Mouse (Mus musculus) hindbrain, embryonic 16.5 days (tissue): ENCODE data around the gene Atp13a2. TPM values are rescaled to one million over a fixed set of nuclear protein-coding genes. Genes with fewer than 3 reads are reported as not detected.

Experiments
- ATAC-seq: fragments of 200-750 bp; cut with Nextera tagmentation; 2 replicates; pipeline ENCODE4 v1.8.0; 2017; ENCODE audit warnings: moderate TSS enrichment, moderate library complexity
- H3K27ac ChIP-seq: fragments of 300-500 bp; sonication (generic); 2 replicates; pipeline ENCODE4 v1.5.1; 2014; ENCODE audit warnings: low read depth, mild to moderate bottlenecking, control low read depth, low read length, moderate library complexity
- H3K27me3 ChIP-seq: fragments of 300-500 bp; sonication (generic); replicated peaks from 2 replicates; pipeline ENCODE4 v1.6.1; 2014; ENCODE audit warnings: low read length; ENCODE audit not compliant: control insufficient read depth, insufficient read depth
- H3K36me3 ChIP-seq: fragments of 300-500 bp; sonication (generic); 2 replicates; pipeline ENCODE4 v1.6.1; 2014; ENCODE audit warnings: mild to moderate bottlenecking, low read length, moderate library complexity, mixed read lengths; ENCODE audit not compliant: control insufficient read depth, insufficient read depth
- H3K4me1 ChIP-seq: fragments of 300-500 bp; sonication (generic); 2 replicates; pipeline ENCODE4 v1.6.1; 2014; ENCODE audit warnings: low read depth, low read length; ENCODE audit not compliant: control insufficient read depth, insufficient read depth
- H3K4me2 ChIP-seq: fragments of 300-500 bp; sonication (generic); 2 replicates; pipeline ENCODE4 v1.6.1; 2014; ENCODE audit warnings: mild to moderate bottlenecking, low read length, control low read depth, moderate library complexity
- H3K4me3 ChIP-seq: fragments of 300-500 bp; sonication (generic); 2 replicates; pipeline ENCODE4 v1.5.1; 2014; ENCODE audit warnings: mild to moderate bottlenecking, low read length, control low read depth, moderate library complexity
- H3K9ac ChIP-seq: fragments of 300-500 bp; sonication (generic); 2 replicates; pipeline ENCODE4 v1.6.1; 2014; ENCODE audit warnings: low read depth, mild to moderate bottlenecking, control low read depth, low read length, moderate library complexity
- H3K9me3 ChIP-seq: fragments of 300-500 bp; sonication (generic); 2 replicates; pipeline ENCODE4 v1.6.1; 2014; ENCODE audit warnings: mild to moderate bottlenecking, low read length, moderate library complexity; ENCODE audit not compliant: control insufficient read depth
- WGBS: fragments of 180-500 bp; shearing (Covaris S2); extraction: QIAGEN DNeasy Blood & Tissue Kit; methylation state at CpG from one replicate; pipeline ENCODE4 v1.1.7; 2014; 5-methylcytosine and 5-hydroxymethylcytosine counted together
- polyA plus RNA-seq: library from polyadenylated mRNA; unstranded; fragments of >200 nt; fragmentation: Nextera tagmentation; extraction: Ambion mirVana; gene quantifications from 2 replicates; pipeline ENCODE4 v1.2.1, GENCODE M21; 2015

Gene Atp13a2
- polyA plus RNA-seq, 1 experiment from 2014 or later: 185 TPM

DNA sequence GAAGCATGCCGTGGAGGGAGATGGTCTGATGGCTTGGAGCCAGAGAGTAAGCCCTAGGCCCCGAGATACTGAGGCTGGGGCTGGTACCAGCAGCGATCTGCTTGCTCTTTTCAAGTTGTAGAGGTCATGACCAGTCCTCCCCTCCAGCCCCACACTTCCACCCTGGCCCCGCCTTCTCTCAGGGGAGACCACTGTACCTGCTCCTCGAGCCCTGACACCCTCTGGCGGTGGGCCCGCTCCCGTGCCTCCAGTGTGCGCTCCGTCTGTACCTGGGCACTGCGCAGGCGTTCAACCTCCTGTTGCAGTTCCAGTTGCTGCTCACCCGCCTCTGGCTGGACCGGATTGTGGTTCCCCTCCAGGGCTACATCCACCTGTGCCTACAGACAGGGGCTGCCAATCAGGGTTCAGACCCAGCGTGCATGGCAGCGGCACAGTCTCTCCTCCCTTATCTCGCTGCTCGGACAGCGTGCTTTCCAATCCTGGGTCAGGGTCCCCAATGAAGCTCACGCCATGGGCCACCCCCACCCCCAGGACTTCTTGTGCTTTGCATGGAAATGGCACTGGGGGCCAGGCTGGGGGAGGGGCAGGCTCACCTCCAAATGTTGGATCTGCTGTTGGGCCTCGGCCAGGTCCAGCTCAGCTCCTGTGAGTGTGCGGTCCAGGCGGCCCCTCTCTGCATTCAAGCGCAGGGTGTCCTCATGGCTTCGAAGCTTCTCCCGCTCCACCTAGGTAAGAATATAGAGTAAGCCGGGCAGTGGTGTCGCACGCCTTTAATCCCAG is 31.2 kb downstream of the Atp13a2 start:
- Histone ChIP-seq H3K36me3 (peaks cover 14% of the 10 kb centered on the region), H3K4me1 (peaks cover 24% of the 10 kb centered on the region), H3K27me3 (no peaks in the 10 kb centered on the region), H3K4me2 (no peak overlapping the region), H3K9me3 (no peaks in the 10 kb centered on the region), H3K27ac (no peak overlapping the region), H3K4me3 (no peak overlapping the region), H3K9ac (no peak overlapping the region)
- WGBS: 82% methylated on average over 29 of the region's 29 CpGs
- ATAC-seq: no peak

DNA sequence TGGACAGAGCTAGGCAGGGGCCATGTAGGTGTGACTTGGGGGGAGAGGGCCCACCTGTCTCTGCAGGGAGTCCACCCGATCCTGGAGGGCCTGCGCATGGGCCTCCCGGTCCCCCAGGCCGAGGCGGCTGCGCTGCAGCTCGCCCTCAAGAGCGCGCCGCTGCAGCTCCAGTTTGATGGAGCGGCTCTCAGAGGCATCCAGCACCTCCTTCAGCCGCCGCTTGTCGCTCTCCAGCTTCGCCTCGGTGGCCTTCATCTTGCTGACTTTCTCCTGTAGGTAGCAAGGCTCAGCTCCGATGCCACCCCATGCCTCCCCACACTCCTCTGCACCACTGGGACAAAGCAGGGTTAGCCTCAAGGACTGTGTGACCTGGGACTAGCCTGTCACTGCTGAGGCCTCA is 33.5 kb downstream of the Atp13a2 start:
- Histone ChIP-seq H3K9ac (no peak overlapping the region), H3K4me2 (no peak overlapping the region), H3K4me3 (no peak overlapping the region), H3K4me1 (peaks cover 24% of the 10 kb centered on the region), H3K9me3 (no peaks in the 10 kb centered on the region), H3K27ac (peak overlapping the region; percentile 73), H3K27me3 (no peaks in the 10 kb centered on the region), H3K36me3 (peaks cover 8% of the 10 kb centered on the region)
- no peak for ATAC-seq
- WGBS: 81% methylated on average over 17 of the region's 17 CpGs

DNA sequence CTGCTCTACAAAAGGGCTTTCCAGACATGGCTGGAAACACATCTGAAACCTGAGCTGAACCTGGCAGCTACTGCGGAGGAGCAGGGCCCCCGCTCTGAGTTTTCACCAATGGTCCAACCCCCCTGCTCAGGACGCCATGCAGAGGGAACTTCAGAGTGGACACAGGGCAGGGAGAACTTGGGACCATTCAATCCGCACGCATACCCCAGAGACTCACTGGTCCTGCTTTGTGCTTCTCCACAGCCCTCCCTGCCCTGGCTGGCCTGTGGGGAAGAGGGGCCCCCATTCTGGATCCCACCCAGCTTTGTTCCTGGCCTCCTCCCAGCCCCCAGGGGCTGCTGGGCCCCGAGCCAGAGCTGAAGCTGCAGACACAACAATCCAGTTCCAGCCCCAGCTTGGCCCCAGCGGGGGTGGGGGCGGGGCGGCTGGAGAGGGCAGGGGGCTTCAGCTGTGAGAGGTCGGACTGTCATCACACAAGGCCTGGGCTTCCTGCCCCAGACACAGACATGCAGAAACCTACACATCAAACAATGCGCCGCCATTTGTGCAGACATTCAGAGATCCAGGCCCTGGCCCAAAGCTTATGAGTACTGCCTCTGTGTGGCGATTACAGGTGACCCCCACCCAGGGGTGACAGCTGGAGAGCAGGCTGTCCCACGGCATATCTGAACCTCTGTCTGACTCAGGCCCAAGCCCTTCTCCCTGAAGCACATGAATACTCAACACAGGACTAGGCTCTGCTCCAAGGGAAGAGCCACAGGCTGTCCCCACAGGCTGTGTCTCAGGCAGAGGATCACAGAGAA is 34.3 kb downstream of the Atp13a2 start:
- Histone ChIP-seq H3K4me2 (no peak overlapping the region), H3K4me3 (no peak overlapping the region), H3K36me3 (peaks cover 3% of the 10 kb centered on the region; the same call in 1 of the 2 replicates), H3K4me1 (peaks cover 24% of the 10 kb centered on the region), H3K9me3 (no peaks in the 10 kb centered on the region), H3K27ac (peak overlapping the region; percentile 73), H3K27me3 (no peaks in the 10 kb centered on the region), H3K9ac (peak overlapping the region; percentile 39)
- ATAC-seq: peak; percentile 75
- 18% methylated on average over 14 of the region's 14 CpGs for WGBS

DNA sequence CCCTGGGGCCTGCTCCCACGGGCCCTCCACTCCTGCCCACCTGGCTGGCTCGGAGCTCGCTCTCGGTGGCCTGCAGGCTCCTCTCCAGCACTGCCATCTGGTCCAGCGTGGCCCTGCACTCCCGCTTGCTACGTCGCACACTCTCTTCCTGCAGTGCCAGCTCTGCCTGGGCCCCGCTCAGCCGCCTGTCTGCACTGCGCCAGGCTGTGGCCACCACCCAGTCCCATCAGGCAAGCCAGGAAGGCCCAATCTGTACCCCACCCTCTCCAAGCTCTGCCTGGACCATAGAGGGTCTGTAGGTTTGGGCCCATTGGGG is 34.9 kb downstream of the Atp13a2 start:
- H3K27ac ChIP-seq: peak overlapping the region; percentile 73
- peaks cover 24% of the 10 kb centered on the region for H3K4me1 ChIP-seq
- H3K4me3 ChIP-seq: no peak overlapping the region
- peak overlapping the region; percentile 39 for H3K9ac ChIP-seq
- H3K36me3 ChIP-seq: no peaks in the 10 kb centered on the region
- H3K4me2 ChIP-seq: no peak overlapping the region
- ATAC-seq: peak; percentile 20; the same call in 1 of the 2 replicates
- H3K9me3 ChIP-seq: no peaks in the 10 kb centered on the region
- H3K27me3 ChIP-seq: no peaks in the 10 kb centered on the region
- 24% methylated on average over 10 of the region's 11 CpGs for WGBS

DNA sequence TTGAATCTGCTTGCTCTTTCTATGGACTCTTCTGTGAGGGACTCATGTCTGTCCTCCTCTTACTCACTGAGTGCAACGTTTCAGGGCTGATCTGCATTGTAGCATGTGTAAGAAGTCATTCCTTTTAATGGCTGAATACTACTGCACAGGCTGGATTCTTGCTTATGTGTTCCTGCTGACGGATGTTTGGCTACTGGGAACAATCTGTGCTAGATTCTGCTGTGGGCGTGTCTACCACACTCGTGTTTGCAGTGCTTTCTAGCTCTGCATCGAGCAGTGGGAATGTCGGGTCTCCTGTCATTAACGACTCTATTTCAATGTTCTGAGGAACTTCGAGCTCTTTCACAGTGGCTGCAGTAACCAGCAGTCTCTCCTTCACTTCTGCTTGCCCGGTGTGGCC is 37.4 kb downstream of the Atp13a2 start:
- no peak overlapping the region for H3K9ac ChIP-seq
- 72% methylated on average over 9 of the region's 9 CpGs for WGBS
- peaks cover 2% of the 10 kb centered on the region; the same call in 1 of the 2 replicates for H3K36me3 ChIP-seq
- no peak for ATAC-seq
- peaks cover 24% of the 10 kb centered on the region for H3K4me1 ChIP-seq
- no peaks in the 10 kb centered on the region for H3K9me3 ChIP-seq
- no peak overlapping the region for H3K4me2 ChIP-seq
- H3K27ac ChIP-seq: no peak overlapping the region
- H3K27me3 ChIP-seq: no peaks in the 10 kb centered on the region
- H3K4me3 ChIP-seq: no peak overlapping the region

DNA sequence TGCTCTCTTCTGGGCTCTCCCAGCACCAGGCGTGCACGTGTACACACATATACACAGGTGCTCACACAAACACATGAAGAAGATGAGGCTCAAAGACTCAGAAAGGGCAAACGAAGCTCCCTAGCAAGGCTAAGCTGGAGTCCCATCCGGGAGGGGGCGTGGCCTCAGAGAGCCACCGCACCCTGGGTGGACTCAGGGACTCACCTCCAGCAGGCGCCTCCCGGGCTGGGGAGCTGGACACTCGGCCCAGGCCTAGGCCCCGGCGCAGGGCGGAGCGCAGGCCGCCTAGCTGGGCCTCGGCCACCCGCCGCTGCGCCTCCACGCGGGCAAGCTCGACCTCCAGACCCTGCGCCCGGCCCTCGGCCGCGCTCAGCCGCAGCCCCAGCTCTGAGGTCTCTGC is 38.3 kb downstream of the Atp13a2 start:
- no peak overlapping the region for H3K27ac ChIP-seq
- H3K4me3 ChIP-seq: no peak overlapping the region
- no peak overlapping the region for H3K9ac ChIP-seq
- ATAC-seq: no peak
- H3K36me3 ChIP-seq: peaks cover 2% of the 10 kb centered on the region; the same call in 1 of the 2 replicates
- H3K9me3 ChIP-seq: no peaks in the 10 kb centered on the region
- WGBS: 78% methylated on average over 21 of the region's 27 CpGs
- no peak overlapping the region for H3K4me2 ChIP-seq
- peaks cover 22% of the 10 kb centered on the region for H3K4me1 ChIP-seq
- no peaks in the 10 kb centered on the region for H3K27me3 ChIP-seq

DNA sequence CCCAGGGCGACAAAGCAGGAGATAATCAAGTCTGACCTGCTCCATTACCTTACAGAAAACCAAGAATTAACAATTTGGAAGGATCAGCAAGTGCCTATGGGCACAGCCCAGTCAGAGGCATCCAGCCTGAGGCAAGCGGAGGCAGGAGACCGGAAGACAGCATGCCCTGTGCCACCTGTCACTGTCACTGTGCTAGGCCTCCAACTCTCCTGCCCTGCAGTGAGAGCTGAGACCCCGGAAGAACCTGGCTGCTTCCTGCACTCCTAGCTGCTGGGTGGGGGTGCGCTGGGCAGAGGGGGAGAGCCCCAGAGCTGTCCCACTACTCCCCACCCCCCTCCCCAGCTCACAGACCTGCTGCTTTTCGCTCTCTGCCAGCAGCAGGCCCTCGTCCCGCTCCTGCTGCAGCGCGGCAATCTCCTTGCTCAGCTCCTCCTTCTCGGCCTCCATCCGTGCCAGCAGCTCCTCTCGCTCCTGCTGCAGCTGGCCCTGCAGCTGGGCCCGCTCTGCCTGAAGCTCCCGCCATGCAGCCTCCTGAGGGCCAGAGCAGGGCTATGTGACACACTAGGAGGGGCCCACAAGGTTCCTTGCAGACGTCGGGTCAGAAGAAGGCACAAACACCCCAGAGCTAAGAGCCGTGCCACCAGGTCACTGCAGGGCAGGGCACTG is 44.0 kb downstream of the Atp13a2 start:
- H3K9me3 ChIP-seq: no peaks in the 10 kb centered on the region
- H3K9ac ChIP-seq: peak overlapping the region; percentile 31
- H3K4me3 ChIP-seq: no peak overlapping the region
- H3K27me3 ChIP-seq: no peaks in the 10 kb centered on the region
- H3K27ac ChIP-seq: no peak overlapping the region
- no peak for ATAC-seq
- peaks cover 5% of the 10 kb centered on the region; the same call in 1 of the 2 replicates for H3K4me1 ChIP-seq
- H3K36me3 ChIP-seq: peaks cover 5% of the 10 kb centered on the region; the same call in 1 of the 2 replicates
- no peak overlapping the region for H3K4me2 ChIP-seq
- 86% methylated on average over 17 of the region's 18 CpGs for WGBS

DNA sequence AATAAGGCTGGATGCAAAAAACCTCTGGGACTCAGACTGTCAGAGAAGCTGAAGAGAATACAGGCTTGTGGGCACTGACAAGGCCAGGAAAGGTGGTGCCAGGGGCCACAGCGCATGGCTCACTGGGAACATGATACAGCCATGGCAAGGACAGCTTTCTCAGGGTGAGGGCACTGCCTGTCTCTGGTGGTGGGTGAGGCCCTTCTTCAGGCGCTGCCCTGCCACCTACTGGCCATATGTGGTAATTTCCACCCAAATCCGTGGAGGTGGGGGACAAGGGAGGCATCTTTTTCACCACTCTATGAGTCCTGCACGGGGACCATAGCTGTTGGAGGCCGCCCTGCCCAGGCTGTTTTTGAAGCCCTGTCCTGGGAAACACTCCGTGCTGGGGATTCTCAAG is 45.1 kb downstream of the Atp13a2 start:
- WGBS: 24% methylated on average over 6 of the region's 6 CpGs
- Histone ChIP-seq H3K9me3 (no peaks in the 10 kb centered on the region), H3K4me3 (no peak overlapping the region), H3K27me3 (no peaks in the 10 kb centered on the region), H3K4me2 (no peak overlapping the region), H3K27ac (no peak overlapping the region), H3K4me1 (peaks cover 5% of the 10 kb centered on the region; the same call in 1 of the 2 replicates), H3K36me3 (peaks cover 5% of the 10 kb centered on the region; the same call in 1 of the 2 replicates), H3K9ac (peak overlapping the region; percentile 17; the same call in 1 of the 2 replicates)
- ATAC-seq: peak; percentile 59
